Mouse (Mus musculus): ENCODE measurements around the gene Tnfaip8l2.

Gene Tnfaip8l2

GRCm38 (mm10) chr3:95124246-95124645 lies 17.9 kb downstream of the Tnfaip8l2 start, which contains the start of gene Tmod4:
TSS of gene Tmod4 (plus strand) at chr3:95124476.
- in situ Hi-C loops (cut with MboI, MseI): loop anchor here in 1 of 2 experiments (25.0 kb wide), 1 partner anchor 1113 kb away; the partner anchor contains the start of genes Hist2h2aa1, Hist2h2aa2, Hist2h3c1 and Hist2h3c2

GRCm38 (mm10) chr3:95121580-95121979 lies 20.6 kb downstream of the Tnfaip8l2 start:
- in situ Hi-C loops (cut with MboI, MseI): loop anchor here in 1 of 2 experiments (25.0 kb wide), 1 partner anchor 1116 kb away; the partner anchor contains the start of genes Hist2h2aa1, Hist2h2aa2, Hist2h3c1 and Hist2h3c2

DNA sequence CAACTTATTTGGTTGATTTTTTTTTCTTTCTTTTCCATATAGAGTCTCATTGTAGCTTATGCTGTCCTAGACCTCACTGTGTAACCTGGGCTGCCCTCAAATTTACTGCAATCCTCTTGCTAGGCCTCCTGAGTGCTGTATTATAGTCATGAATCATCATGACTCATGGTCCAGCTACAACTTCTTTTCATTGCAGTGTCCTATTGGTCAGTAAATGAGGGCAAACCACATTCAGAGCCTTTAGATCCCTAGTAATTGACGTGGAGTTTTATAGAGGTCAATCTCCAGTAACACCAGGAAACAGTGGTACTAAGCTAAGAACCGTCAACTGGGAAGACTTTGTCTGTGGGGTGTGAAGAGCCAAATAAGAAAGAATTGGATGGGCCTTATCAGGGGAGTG lies 24.4 kb downstream of the Tnfaip8l2 start:
- in situ Hi-C loops (cut with MboI, MseI): loop anchor here in 1 of 2 experiments (25.0 kb wide), 1 partner anchor 1120 kb away; the partner anchor contains the start of genes Hist2h2aa1, Hist2h2aa2, Hist2h3c1 and Hist2h3c2

- in situ Hi-C loops (cut with MboI, MseI): loop anchor here in 1 of 2 experiments (25.0 kb wide), 1 partner anchor 1125 kb away; the partner anchor contains the start of genes Hist2h2aa1, Hist2h2aa2, Hist2h3c1 and Hist2h3c2
Observed at GRCm38 (mm10) chr3:95112760-95113159, 29.4 kb downstream of the Tnfaip8l2 start.

- in situ Hi-C loops (cut with MboI, MseI): loop anchor here in 1 of 2 experiments (25.0 kb wide), 1 partner anchor 1126 kb away; the partner anchor contains the start of genes Hist2h2aa1, Hist2h2aa2, Hist2h3c1 and Hist2h3c2
Observed at GRCm38 (mm10) chr3:95110911-95111726, 31.0 kb downstream of the Tnfaip8l2 start, which contains the start of gene Vps72. TSS of gene Vps72 (plus strand) at chr3:95111022.

DNA sequence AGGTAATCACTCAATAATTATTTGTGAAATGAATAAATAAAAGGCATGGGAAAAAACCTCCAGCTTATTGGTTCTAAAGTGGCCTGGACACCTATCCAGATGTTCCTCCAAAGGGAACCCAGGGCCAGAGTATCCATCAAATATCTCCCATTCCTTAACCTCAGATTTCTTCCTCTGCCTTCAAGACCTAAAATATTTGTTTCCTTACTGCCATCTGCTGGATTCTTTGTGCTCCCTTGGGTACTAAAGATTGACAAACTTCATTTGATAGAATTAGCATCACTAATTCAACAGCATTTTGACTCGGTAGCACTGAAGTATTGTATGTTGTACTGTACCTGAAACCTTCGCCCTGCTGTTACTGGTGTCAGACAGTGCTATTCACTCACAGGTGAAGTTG lies 34.3 kb downstream of the Tnfaip8l2 start:
- in situ Hi-C loops (cut with MboI, MseI): loop anchor here in 1 of 2 experiments (25.0 kb wide), 1 partner anchor 1129 kb away; the partner anchor contains the start of genes Hist2h2aa1, Hist2h2aa2, Hist2h3c1 and Hist2h3c2

- in situ Hi-C loops (cut with MboI, MseI): loop anchor here in 1 of 2 experiments (25.0 kb wide), 1 partner anchor 1130 kb away; the partner anchor contains the start of genes Hist2h2aa1, Hist2h2aa2, Hist2h3c1 and Hist2h3c2
Observed at GRCm38 (mm10) chr3:95107308-95107707, 34.9 kb downstream of the Tnfaip8l2 start.

DNA sequence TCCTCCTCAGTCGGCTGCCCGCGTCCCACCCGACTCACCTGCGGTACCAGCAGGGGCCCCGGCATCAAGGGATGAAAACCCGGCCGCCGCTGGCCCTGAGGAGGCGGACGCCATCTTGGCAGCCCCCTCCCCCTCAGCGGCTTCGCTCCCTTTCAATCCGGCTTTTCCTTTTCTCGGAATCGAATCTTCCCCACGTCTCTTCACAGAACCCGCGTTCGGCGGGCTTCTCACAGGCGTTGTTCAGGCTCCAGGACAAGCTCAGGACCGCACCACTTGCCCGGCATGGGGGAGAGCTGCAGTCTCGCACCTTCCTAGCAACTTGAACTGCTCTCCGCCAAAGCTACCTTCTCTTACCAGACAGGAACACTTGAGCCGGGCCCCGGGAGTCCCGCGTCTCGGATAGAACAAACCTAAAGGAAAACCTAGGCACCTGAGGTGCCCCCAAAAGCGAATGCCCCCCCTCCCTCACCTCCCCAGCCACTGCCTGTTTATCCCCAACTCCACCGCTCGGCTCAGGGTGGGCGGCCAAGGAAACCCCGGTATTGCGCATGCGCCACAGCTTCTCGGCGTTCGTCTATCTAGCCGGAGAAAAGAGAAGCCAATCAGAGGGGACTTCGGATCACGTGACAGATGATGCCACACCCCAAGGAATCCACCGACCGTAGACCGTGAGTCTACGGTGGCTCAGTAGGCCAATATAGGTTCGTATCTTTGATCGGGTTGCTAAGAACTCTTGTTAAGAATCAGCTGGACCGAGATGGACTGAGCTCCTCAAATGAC lies 35.6 kb downstream of the Tnfaip8l2 start, which contains the start of gene Pip5k1a:
Pip5k1a (minus strand) TSS at position 593 of the 780 bp plus-strand sequence.
- in situ Hi-C loops (cut with MboI, MseI): loop anchor here in 1 of 2 experiments (25.0 kb wide), 1 partner anchor 1131 kb away; the partner anchor contains the start of genes Hist2h2aa1, Hist2h2aa2, Hist2h3c1 and Hist2h3c2

DNA sequence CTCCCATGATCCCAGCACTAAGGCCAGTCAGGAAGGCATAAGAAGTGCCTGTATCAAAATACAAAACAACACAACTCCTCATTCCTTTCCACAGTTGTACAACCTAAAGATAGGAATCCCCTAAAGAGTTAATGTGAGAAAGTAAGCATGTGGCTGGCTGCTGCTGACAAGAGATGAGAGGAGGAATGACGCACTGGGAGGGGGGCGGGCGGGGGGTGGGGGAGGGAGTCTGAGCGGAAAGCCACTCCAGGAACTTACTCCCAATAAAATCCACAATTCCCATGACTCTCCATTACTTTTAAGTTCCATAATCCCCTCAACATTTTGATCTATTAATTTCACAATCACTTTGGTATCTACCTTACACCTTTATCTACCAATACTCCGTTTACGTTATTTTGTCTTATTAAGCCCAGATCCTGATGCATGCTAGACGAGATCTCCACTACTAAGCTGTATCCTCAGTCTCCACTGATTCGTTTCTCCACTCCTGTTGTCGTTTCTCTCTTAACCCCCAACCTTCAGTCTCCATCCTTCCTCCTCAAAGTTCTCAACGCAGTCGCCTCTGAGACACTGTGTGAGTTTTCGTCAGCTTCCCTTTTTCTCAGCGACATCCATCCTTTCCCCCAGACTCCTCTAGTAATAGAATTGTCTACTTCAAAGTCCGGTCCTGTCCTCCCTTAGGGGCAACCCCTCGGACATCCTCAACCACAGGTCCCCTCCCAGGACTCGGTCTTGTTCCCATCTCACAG lies 36.4 kb downstream of the Tnfaip8l2 start:
- in situ Hi-C loops (cut with MboI, MseI): loop anchor here in 1 of 2 experiments (25.0 kb wide), 1 partner anchor 1132 kb away; the partner anchor contains the start of genes Hist2h2aa1, Hist2h2aa2, Hist2h3c1 and Hist2h3c2

DNA sequence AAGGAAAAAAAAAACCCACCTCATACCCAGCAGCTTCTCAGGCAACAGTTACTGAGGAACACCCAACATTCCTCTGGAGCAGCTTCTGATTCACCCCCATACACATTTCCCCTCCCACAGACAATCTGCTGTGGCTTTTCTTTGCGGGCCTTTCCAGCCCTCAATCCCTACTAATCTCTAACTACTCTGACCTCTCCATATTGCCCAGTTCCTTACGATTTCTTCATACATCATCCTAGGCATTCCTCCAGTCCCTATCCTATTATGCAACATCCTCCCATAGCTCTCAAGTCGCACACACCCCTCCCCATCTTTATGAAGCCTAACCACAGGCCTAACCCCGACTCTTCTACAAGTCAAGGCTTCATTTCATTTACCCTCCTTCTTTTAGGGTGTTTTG lies 37.0 kb downstream of the Tnfaip8l2 start:
- in situ Hi-C loops (cut with MboI, MseI): loop anchor here in 1 of 2 experiments (25.0 kb wide), 1 partner anchor 1132 kb away; the partner anchor contains the start of genes Hist2h2aa1, Hist2h2aa2, Hist2h3c1 and Hist2h3c2

DNA sequence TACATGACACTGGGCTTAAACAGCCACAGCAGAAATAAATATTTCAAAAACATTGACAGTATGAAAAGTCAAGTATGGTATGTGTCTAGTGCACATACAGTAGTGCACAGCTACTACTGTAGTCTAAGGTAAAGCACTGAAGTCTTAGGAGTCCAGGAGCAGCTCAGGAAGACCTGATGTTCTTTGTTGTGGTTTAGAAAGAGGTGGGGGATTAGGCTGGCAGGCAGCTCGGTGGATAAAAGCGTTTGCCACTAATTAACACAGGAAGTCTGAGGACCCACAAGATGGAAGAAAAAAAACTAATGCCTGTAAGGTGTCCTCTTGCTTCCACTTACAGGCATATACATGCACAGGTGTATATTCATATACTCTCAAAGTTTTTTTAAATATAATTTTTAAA lies 41.3 kb downstream of the Tnfaip8l2 start:
- in situ Hi-C loops (cut with MboI, MseI): loop anchor here in 1 of 2 experiments (25.0 kb wide), 1 partner anchor 1136 kb away; the partner anchor contains the start of genes Hist2h2aa1, Hist2h2aa2, Hist2h3c1 and Hist2h3c2
